Mouse (Mus musculus) embryonic fibroblast, embryonic 13.5 days (primary cell): ENCODE data around the gene Grb7.

Source experiments
- CTCF ChIP-seq: IDR thresholded peaks from 2 replicates; pipeline ENCODE4 v1.5.1; 2011; ENCODE audit warnings: mild to moderate bottlenecking, control low read depth, low read length, moderate library complexity, borderline replicate concordance; ENCODE audit not compliant: insufficient read depth
- POLR2A ChIP-seq: IDR thresholded peaks from 2 replicates; pipeline ENCODE4 v1.6.1; 2011; ENCODE audit warnings: low read depth, mild to moderate bottlenecking, control low read depth, low read length, moderate library complexity

- TF ChIP-seq POLR2A (no peak), CTCF (no peak)
These were observed 30.2 kb downstream of the Grb7 start for GRCm38 (mm10) chr11:98476434-98476807.
